Mouse (Mus musculus): ENCODE measurements around the gene Plekhg1.

The Plekhg1 gene

GRCm38 (mm10) chr10:3740504-3741388 is 582 bp downstream of the Plekhg1 start:
- in situ Hi-C loops (cut with MboI; ENCODE audit: unreplicated experiment in 2 of 2) = loop anchor here (5.0 to 10.0 kb wide), 5 partner anchors 98 to 204 kb away; no protein-coding TSS in a partner anchor

GRCm38 (mm10) chr10:3741791-3742190 is 1.6 kb downstream of the Plekhg1 start:
- in situ Hi-C loops (cut with MboI; ENCODE audit: unreplicated experiment in 2 of 2) = loop anchor here (5.0 to 10.0 kb wide), 5 partner anchors 99 to 203 kb away; no protein-coding TSS in a partner anchor

GRCm38 (mm10) chr10:3743069-3743468 is 2.9 kb downstream of the Plekhg1 start:
- in situ Hi-C loops (cut with MboI; ENCODE audit: unreplicated experiment in 2 of 2) = loop anchor here (5.0 to 10.0 kb wide), 5 partner anchors 101 to 202 kb away; no protein-coding TSS in a partner anchor

- in situ Hi-C loops (cut with MboI; ENCODE audit: unreplicated experiment in 2 of 2) = loop anchor here (5.0 to 10.0 kb wide), 5 partner anchors 102 to 201 kb away; no protein-coding TSS in a partner anchor
Measured at GRCm38 (mm10) chr10:3743826-3744225, 3.7 kb downstream of the Plekhg1 start.

GRCm38 (mm10) chr10:3746794-3747518 is 6.8 kb downstream of the Plekhg1 start:
- in situ Hi-C loops (cut with MboI; ENCODE audit: unreplicated experiment in 2 of 2) = loop anchor here (10.0 kb wide), 3 partner anchors 172 to 198 kb away; no protein-coding TSS in a partner anchor

GRCm38 (mm10) chr10:3749580-3749979 is 9.4 kb downstream of the Plekhg1 start:
- in situ Hi-C loops (cut with MboI; ENCODE audit: unreplicated experiment in 2 of 2) = loop anchor here (10.0 kb wide), 3 partner anchors 175 to 195 kb away; no protein-coding TSS in a partner anchor

- in situ Hi-C loops (cut with MboI; ENCODE audit: unreplicated experiment in 2 of 2) = no loop called here
Measured at GRCm38 (mm10) chr10:3761992-3762391, 21.8 kb downstream of the Plekhg1 start.

- in situ Hi-C loops (cut with MboI; ENCODE audit: unreplicated experiment in 2 of 2) = no loop called here
Measured at GRCm38 (mm10) chr10:3763199-3763598, 23.0 kb downstream of the Plekhg1 start.

GRCm38 (mm10) chr10:3769131-3769530 is 29.0 kb downstream of the Plekhg1 start:
- in situ Hi-C loops (cut with MboI; ENCODE audit: unreplicated experiment in 2 of 2) = no loop called here

- in situ Hi-C loops (cut with MboI; ENCODE audit: unreplicated experiment in 2 of 2) = no loop called here
Measured at GRCm38 (mm10) chr10:3774330-3774729, 34.2 kb downstream of the Plekhg1 start.

- in situ Hi-C loops (cut with MboI; ENCODE audit: unreplicated experiment in 2 of 2) = no loop called here
Measured at GRCm38 (mm10) chr10:3776761-3777160, 36.6 kb downstream of the Plekhg1 start.

GRCm38 (mm10) chr10:3785362-3785761 is 45.2 kb downstream of the Plekhg1 start:
- in situ Hi-C loops (cut with MboI; ENCODE audit: unreplicated experiment in 2 of 2) = no loop called here

- in situ Hi-C loops (cut with MboI; ENCODE audit: unreplicated experiment in 2 of 2) = no loop called here
Measured at GRCm38 (mm10) chr10:3786531-3786930, 46.4 kb downstream of the Plekhg1 start.

GRCm38 (mm10) chr10:3787006-3787405 is 46.8 kb downstream of the Plekhg1 start:
- in situ Hi-C loops (cut with MboI; ENCODE audit: unreplicated experiment in 2 of 2) = no loop called here

GRCm38 (mm10) chr10:3793825-3794224 is 53.7 kb downstream of the Plekhg1 start:
- in situ Hi-C loops (cut with MboI; ENCODE audit: unreplicated experiment in 2 of 2) = no loop called here

- in situ Hi-C loops (cut with MboI; ENCODE audit: unreplicated experiment in 2 of 2) = no loop called here
Measured at GRCm38 (mm10) chr10:3799455-3799854, 59.3 kb downstream of the Plekhg1 start.

GRCm38 (mm10) chr10:3801254-3801653 is 61.1 kb downstream of the Plekhg1 start:
- in situ Hi-C loops (cut with MboI; ENCODE audit: unreplicated experiment in 2 of 2) = no loop called here

- in situ Hi-C loops (cut with MboI; ENCODE audit: unreplicated experiment in 2 of 2) = no loop called here
Measured at GRCm38 (mm10) chr10:3805334-3805733, 65.2 kb downstream of the Plekhg1 start.

- in situ Hi-C loops (cut with MboI; ENCODE audit: unreplicated experiment in 2 of 2) = no loop called here
Measured at GRCm38 (mm10) chr10:3807980-3808379, 67.8 kb downstream of the Plekhg1 start.

- in situ Hi-C loops (cut with MboI; ENCODE audit: unreplicated experiment in 2 of 2) = no loop called here
Measured at GRCm38 (mm10) chr10:3810476-3811273, 70.5 kb downstream of the Plekhg1 start.

Data from v-Abl transformed pro-B cells (cell line).